Mouse (Mus musculus) limb, embryonic 14.5 days (tissue): ENCODE measurements at regions not wholly inside any gene's neighbourhood (a gene's known extent, or its start where the extent isn't known, plus 50 kb on each side); places are given as distances from the start of the nearest gene placed in this dataset.

Source experiments
- ATAC-seq: fragments of 200-750 bp; cut with Nextera tagmentation; 2 replicates; pipeline ENCODE4 v1.8.0; 2017; ENCODE audit warnings: low read depth, moderate number of reproducible peaks, moderate TSS enrichment; ENCODE audit not compliant: low FRiP score
- DNase-seq: peaks from one replicate; pipeline ENCODE4 v3.0.0-alpha.2; 2015; ENCODE audit warnings: low spot score
- H3K27ac ChIP-seq: fragments of 300-500 bp; sonication (generic); replicated peaks from 2 replicates; pipeline ENCODE4 v1.5.1; 2014; ENCODE audit warnings: low read depth, mild to moderate bottlenecking, low read length, moderate library complexity, mixed read lengths
- H3K27me3 ChIP-seq: fragments of 300-500 bp; sonication (generic); 2 replicates; pipeline ENCODE4 v1.6.1; 2014; ENCODE audit warnings: low read length, mixed read lengths; ENCODE audit not compliant: control insufficient read depth, insufficient read depth
- H3K36me3 ChIP-seq: fragments of 300-500 bp; sonication (generic); 2 replicates; pipeline ENCODE4 v1.6.1; 2014; ENCODE audit warnings: mild to moderate bottlenecking, low read length, moderate library complexity, mixed read lengths; ENCODE audit not compliant: control insufficient read depth, insufficient read depth
- H3K4me1 ChIP-seq: fragments of 300-500 bp; sonication (generic); 2 replicates; pipeline ENCODE4 v1.6.1; 2014; ENCODE audit warnings: antibody characterized with exemption, low read length, mixed read lengths; ENCODE audit not compliant: control insufficient read depth, insufficient read depth
- H3K4me2 ChIP-seq: fragments of 300-500 bp; sonication (generic); replicated peaks from 2 replicates; pipeline ENCODE4 v1.6.1; 2014; ENCODE audit warnings: low read depth, mild to moderate bottlenecking, low read length, moderate library complexity; ENCODE audit not compliant: severe bottlenecking
- H3K4me3 ChIP-seq: fragments of 300-500 bp; sonication (generic); replicated peaks from 2 replicates; pipeline ENCODE4 v1.5.1; 2014; ENCODE audit warnings: low read length
- H3K9ac ChIP-seq: fragments of 300-500 bp; sonication (generic); 2 replicates; pipeline ENCODE4 v1.6.1; 2014; ENCODE audit warnings: mild to moderate bottlenecking, low read depth, low read length, moderate library complexity; ENCODE audit not compliant: severe bottlenecking
- H3K9me3 ChIP-seq: fragments of 300-500 bp; sonication (generic); 2 replicates; pipeline ENCODE4 v1.6.1; 2016; ENCODE audit warnings: low read length; ENCODE audit not compliant: control insufficient read depth
- POLR2A ChIP-seq: fragments of 200-500 bp; IDR thresholded peaks from 2 replicates; pipeline ENCODE4 v1.8.0; 2012; ENCODE audit warnings: inconsistent platforms, mild to moderate bottlenecking, moderate library complexity, borderline replicate concordance; ENCODE audit not compliant: insufficient read depth, insufficient read length; ENCODE audit errors: extremely low read depth
- WGBS: fragments of 180-500 bp; shearing (Covaris S2); extraction: QIAGEN DNeasy Blood & Tissue Kit; methylation state at CpG from one replicate; pipeline ENCODE4 v1.1.7; 2014; 5-methylcytosine and 5-hydroxymethylcytosine counted together

GRCm38 (mm10) chr5:47557152-47557800, 425.7 kb upstream of the Slit2 start:
- Histone ChIP-seq H3K36me3 (no peaks in the 10 kb centered on the region), H3K4me3 (no peak overlapping the region), H3K9me3 (no peaks in the 10 kb centered on the region), H3K27me3 (no peaks in the 10 kb centered on the region), H3K4me1 (no peaks in the 10 kb centered on the region), H3K4me2 (no peak overlapping the region), H3K9ac (no peak overlapping the region), H3K27ac (no peak overlapping the region)
- DNase-seq: no peak
- 73% methylated on average over 8 of the region's 8 CpGs for WGBS
- no peak for TF ChIP-seq POLR2A
- ATAC-seq: no peak
